Mouse (Mus musculus) myocyte (in vitro differentiated cells): Measurements from ENCODE around the gene Sprr1b.

Experiments used
- POLR2A ChIP-seq: IDR thresholded peaks from one replicate; pipeline ENCODE4 v1.6.1; 2011; ENCODE audit warnings: low read depth, mild to moderate bottlenecking, control low read depth, moderate library complexity; ENCODE audit not compliant: insufficient read length
- TCF12 ChIP-seq: IDR thresholded peaks from one replicate; pipeline ENCODE4 v1.6.1; 2011; ENCODE audit warnings: mild to moderate bottlenecking, control low read depth; ENCODE audit not compliant: poor library complexity, insufficient read depth, severe bottlenecking

- no peak for TF ChIP-seq POLR2A
- TF ChIP-seq TCF12: no peak
These were observed 44.3 kb downstream of the Sprr1b start for GRCm38 (mm10) chr3:92394301-92394700.
